Mouse (Mus musculus): Measurements from ENCODE around the gene Zdhhc13. TPM values are rescaled to one million over a fixed set of nuclear protein-coding genes. Genes with fewer than 3 reads are reported as not detected.
A peak's percentile ranks its signal among the peaks of the same experiment; 100 is the strongest.

Zdhhc13 gene
- polyA plus RNA-seq, 1 experiment from 2014 or later = 36.2 TPM

DNA sequence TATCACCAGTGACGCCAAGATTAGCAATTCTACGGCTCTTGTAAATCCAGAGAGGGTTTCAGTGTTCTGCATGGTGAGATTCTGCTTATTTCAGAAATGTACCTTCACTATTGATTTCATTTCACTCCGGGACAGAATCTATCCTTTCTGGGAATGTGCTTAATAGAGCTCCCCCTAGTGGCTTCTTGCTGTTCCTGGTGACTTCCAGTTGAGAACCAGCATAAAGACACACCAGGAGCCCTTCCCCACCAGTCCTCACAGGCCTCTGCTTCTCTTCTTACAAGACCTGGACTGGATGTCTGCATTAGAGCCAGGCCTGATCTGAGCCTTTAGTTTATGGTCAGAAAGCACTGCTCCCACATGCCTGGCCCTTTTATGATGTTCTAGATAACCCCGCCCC is 87.7 kb downstream of the Zdhhc13 start:
- 69% methylated on average over 4 of the region's 4 CpGs for WGBS
- peak; percentile 78 for TF ChIP-seq CTCF (IDR thresholded peaks at IDR 0.05; ENCODE audit: low read depth)
- 0 out of 2 replicates have a peak, but pooled peaks cover 2% of the 10 kb centered on the region for H3K4me1 ChIP-seq (ENCODE audit: insufficient read depth)

More for the DNA sequence above, 87.7 kb downstream of the Zdhhc13 start:
- H3K36me3 ChIP-seq (ENCODE audit: insufficient read depth) = peaks cover 71% of the 10 kb centered on the region
- no peaks in the 10 kb centered on the region for H3K27me3 ChIP-seq (ENCODE audit: insufficient read depth, low read length)
- no peak overlapping the region for H3K4me3 ChIP-seq (ENCODE audit: low read depth, low read length)
- DNase-seq = peak; percentile 88
- no peak overlapping the region for H3K9ac ChIP-seq
- ATAC-seq (ENCODE audit: insufficient read depth) = no peak
- H3K9me3 ChIP-seq (ENCODE audit: low read depth, low read length) = no peaks in the 10 kb centered on the region
- H3K27ac ChIP-seq (ENCODE audit: low read depth) = no peak overlapping the region
- H3K4me2 ChIP-seq = no peak overlapping the region

Other genes with a start within 250 kb of the Zdhhc13 start
- gene Mrgprb2, start 230.9 kb upstream of the Zdhhc13 start, polyA plus RNA-seq (2014; fragmentation: Nextera tagmentation; extraction: Ambion mirVana) = not detected in 2 replicates
- not detected in 2 replicates for gene Mrgprb3, start 145.2 kb upstream of the Zdhhc13 start, polyA plus RNA-seq (2014; fragmentation: Nextera tagmentation; extraction: Ambion mirVana)
- gene Csrp3, start 59.0 kb downstream of the Zdhhc13 start, polyA plus RNA-seq (2014; fragmentation: Nextera tagmentation; extraction: Ambion mirVana) = 1.9 and 31.7 TPM in 2 replicates
- 26.0 and 27.8 TPM in 2 replicates for gene E2f8, start 92.6 kb downstream of the Zdhhc13 start, polyA plus RNA-seq (2014; fragmentation: Nextera tagmentation; extraction: Ambion mirVana)
- 19.7 and 20.2 TPM in 2 replicates for gene Nav2, start 119.7 kb downstream of the Zdhhc13 start, polyA plus RNA-seq (2014; fragmentation: Nextera tagmentation; extraction: Ambion mirVana)